Mouse (Mus musculus): Measurements from ENCODE around the gene Vmn2r57.

GRCm38 (mm10) chr7:41394130-41394529 is 54.4 kb downstream of the Vmn2r57 start:
- TF ChIP-seq CTCF (conservative IDR thresholded peaks at IDR 0.05; ENCODE audit: insufficient read depth, insufficient read length, low read depth, low read length) (no peak), POLR2A (IDR thresholded peaks at IDR 0.05; ENCODE audit: low read depth, low read length) (no peak)

Measured in kidney, adult 2 months (tissue).